Mouse (Mus musculus): ENCODE data around the gene Ugt1a6b.
A peak's percentile ranks its signal among the peaks of the same experiment; 100 is the strongest.

Gene Ugt1a6b

GRCm38 (mm10) chr1:88247660-88248059 lies 144.6 kb downstream of the Ugt1a6b start:
- no peak for DNase-seq

DNA sequence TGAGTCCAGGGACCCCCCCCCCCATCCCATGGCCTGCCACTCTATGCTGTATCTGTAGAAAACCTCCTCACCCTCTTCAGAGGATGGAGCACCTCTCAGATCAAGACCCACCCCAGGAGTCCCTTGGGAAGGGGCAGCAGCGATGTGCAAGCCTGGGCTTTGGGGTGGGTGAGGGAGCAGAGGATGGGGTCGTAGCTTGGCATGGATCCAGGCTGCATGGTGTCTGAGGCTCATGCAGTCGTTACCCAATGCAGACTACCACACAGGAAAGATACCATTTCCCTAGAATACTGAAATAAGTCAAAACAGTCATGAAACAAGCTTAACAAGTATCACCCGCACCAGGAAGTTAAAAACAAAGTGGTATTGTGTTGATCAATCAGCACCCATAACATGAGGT lies 145.6 kb downstream of the Ugt1a6b start:
- DNase-seq: peak; percentile 38

DNA sequence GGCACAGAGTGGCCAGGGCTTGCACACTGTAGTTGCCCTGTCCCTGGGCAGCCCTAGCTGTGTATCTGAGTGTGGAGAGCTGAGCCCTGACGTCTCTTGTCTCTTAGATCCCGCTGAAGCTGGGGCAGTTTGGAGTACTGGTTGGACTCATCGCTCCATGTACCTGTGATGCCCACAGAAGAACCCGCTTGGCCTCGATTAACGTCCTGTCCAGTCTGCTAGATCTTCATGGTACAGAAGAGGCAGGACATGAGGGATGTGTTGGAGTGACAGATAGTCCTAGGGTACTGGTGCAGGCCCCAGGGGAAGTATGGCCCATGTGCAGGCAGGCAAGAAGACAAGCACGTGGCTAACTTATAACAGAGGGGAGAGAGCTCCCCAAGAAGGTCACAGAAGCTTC lies 146.5 kb downstream of the Ugt1a6b start:
- no peak for DNase-seq

- no peak for DNase-seq
Measured at GRCm38 (mm10) chr1:88250023-88250422, 147.0 kb downstream of the Ugt1a6b start.

- DNase-seq: no peak
Measured at GRCm38 (mm10) chr1:88253106-88253505, 150.1 kb downstream of the Ugt1a6b start.

DNA sequence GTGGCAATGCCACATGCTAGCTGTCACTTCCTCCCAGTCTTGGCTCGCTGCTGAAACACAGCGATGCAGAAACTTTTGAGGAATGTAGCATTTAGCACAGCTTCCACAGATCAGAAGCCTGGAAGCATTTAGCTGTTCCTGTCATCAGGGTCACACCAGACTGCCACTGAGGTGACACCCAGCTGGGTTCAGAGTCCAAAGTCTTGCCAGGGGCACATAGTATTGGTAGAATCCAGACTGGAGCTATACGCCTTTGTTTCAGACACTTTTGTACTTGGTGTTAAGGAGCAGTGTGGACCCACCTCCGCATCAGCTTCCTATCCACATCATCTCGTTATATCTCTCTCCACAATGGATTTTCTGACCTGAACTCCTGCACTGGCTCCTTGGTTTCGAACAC lies 150.5 kb downstream of the Ugt1a6b start:
- peak; percentile 38 for DNase-seq

DNA sequence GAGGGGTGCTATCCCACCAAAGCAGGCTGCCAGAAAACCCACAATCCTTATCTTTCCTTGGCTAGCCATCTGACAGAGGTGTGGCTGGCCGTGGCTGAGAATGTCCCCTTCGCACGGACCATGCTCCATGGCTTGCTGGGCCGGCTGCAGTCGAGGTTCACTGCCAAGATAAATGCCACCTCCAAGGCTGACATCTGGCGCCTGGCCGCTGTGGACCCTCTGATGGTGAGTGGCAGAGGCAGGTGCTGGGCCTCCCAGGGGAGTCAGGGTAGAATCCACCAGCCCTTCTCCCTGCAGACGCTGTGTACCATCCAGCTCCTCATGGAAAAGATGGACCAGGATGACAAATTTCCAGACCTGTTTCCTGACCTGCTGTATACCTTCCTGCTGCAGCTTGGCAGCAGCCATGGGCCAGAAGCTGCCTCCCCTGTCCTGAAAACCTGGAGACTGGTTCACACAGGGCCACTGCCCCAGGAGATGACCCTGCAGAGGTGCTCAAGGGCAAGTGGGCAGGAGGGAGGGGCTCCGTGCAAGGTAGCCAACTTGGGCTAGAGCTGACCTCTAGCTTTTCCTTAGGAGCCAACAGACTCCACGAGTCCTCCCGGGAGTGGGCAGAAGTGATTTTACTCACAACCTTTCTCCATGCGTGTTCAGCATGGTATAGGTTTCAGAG lies 151.9 kb downstream of the Ugt1a6b start:
- peak; percentile 49 for DNase-seq

DNA sequence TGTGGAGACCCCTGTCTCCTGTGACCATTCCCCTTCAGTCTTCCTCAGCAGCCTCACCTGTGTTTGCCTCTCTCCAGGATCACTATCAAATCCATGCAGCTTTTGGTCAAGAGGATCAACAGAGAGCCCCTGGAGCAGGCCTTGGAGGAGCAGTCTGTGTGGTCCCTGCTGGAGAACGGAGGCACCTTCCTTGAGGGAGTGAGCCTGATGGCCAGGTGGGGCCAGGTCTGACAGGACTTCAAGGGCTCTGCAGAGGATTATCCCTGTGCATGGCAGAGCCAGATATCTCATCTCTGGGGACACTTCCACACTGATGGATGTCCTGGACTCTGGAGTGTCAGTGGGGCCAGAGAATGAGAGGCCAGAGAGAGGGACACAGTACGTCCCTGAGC lies 152.4 kb downstream of the Ugt1a6b start:
- no peak for DNase-seq

GRCm38 (mm10) chr1:88255989-88256754 lies 153.1 kb downstream of the Ugt1a6b start:
- DNase-seq: peak; percentile 42

- no peak for DNase-seq
Measured at GRCm38 (mm10) chr1:88256886-88257663, 154.0 kb downstream of the Ugt1a6b start.

DNA sequence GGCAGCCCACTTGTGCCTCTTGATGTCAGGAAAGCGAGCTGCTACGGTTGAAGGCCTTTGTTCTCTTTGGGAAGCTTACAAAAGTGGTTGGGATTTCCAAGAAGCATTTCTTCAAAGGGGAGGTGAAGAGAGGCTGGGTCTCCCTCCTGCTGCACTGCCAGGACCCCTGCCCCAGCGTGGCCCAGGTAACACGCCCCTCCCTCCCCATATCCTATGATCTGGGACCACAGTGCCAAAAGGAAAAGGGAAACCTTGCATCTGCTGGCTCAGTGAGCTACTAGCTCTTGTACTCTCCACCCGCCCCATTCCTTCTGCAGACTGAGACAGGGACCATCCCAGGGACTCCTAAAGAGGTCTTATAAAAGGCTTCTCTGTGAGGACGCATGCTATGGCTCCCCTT lies 154.6 kb downstream of the Ugt1a6b start:
- DNase-seq: no peak

- DNase-seq: peak; percentile 32
Measured at GRCm38 (mm10) chr1:88258361-88258760, 155.3 kb downstream of the Ugt1a6b start.

GRCm38 (mm10) chr1:88258881-88259642 lies 156.0 kb downstream of the Ugt1a6b start:
- DNase-seq: peak; percentile 62

DNA sequence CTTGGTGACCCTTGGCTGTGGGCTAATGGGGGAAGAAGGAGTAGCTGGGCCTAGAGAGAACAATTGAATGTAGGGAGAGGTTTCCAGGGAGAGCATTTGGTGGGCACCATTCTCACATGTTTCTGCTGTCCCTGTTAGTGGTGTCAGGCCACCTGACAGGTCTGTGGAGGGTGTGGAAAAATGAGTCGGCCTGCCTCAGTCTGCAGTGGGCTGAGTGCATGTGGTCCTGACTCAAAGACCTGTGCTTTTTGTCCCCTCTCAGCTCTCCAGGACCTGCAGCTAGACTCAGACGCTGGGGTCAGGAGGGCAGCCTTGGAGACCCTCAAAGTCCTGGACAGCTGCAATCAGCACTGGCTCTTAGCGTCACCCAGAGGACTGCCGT lies 156.6 kb downstream of the Ugt1a6b start:
- peak; percentile 49 for DNase-seq

DNA sequence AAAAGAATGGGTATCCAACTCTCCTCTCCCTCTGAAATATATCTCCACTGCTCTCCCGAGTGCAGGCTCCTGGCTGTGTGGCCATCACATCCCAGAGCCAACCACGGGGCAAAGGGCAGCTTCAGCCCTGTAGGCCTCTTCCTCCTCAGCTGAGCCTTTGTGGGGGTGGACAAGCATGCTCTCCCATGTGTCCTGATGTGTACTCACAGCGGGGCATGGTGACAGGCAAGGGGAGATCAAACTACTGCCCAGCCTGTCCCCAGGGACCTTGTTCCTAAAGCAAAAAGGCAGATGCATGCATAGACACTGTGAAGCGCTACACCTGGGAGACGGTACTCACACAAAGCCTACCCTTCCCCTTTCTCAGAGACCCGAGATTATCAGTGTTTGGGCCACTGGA lies 157.1 kb downstream of the Ugt1a6b start:
- peak; percentile 84 for DNase-seq

GRCm38 (mm10) chr1:88260604-88261377 lies 157.7 kb downstream of the Ugt1a6b start:
- no peak for DNase-seq

GRCm38 (mm10) chr1:88261706-88262105 lies 158.7 kb downstream of the Ugt1a6b start:
- no peak for DNase-seq

DNA sequence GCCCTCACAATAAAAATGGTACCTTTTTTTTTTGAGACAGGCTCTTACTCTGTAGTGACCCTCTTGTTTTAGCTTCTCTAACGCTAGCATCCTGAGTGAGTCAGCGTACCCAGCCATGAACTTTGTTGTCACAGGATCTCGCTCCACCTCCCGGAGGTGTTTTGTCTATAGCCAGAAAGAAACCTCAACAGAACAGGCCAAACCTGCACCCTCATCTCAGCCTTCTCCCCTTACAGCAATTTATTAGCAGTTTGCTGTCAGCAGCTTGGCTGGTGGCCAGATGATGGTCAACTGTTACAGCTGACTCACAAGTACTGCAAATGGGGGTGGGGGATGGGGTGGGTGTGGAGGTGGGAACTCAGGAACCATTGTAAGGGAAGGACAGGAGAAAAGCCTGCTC lies 159.2 kb downstream of the Ugt1a6b start:
- DNase-seq: peak; percentile 89

GRCm38 (mm10) chr1:88262961-88263360 lies 159.9 kb downstream of the Ugt1a6b start:
- no peak for DNase-seq

GRCm38 (mm10) chr1:88263778-88264177 lies 160.7 kb downstream of the Ugt1a6b start:
- no peak for DNase-seq

- DNase-seq: no peak
Measured at GRCm38 (mm10) chr1:88264237-88264868, 161.3 kb downstream of the Ugt1a6b start.

GRCm38 (mm10) chr1:88264869-88265240 lies 161.8 kb downstream of the Ugt1a6b start:
- DNase-seq: peak; percentile 66

All from kidney, postnatal 10 days (tissue).